Mouse (Mus musculus) intestine, embryonic 15.5 days (tissue): ENCODE measurements around the gene Fmnl2. TPM values are rescaled to one million over a fixed set of nuclear protein-coding genes. Genes with fewer than 3 reads are reported as not detected.
A peak's percentile ranks its signal among the peaks of the same experiment; 100 is the strongest.

Source experiments
- ATAC-seq: fragments of 200-750 bp; cut with Nextera tagmentation; 2 replicates; pipeline ENCODE4 v1.8.0; 2017; ENCODE audit warnings: moderate TSS enrichment, moderate library complexity
- H3K27ac ChIP-seq: fragments of 300-500 bp; sonication (generic); 2 replicates; pipeline ENCODE4 v1.5.1; 2015; ENCODE audit warnings: mild to moderate bottlenecking, inconsistent platforms
- H3K27me3 ChIP-seq: fragments of 300-500 bp; sonication (generic); replicated peaks from 2 replicates; pipeline ENCODE4 v1.6.1; 2015; ENCODE audit warnings: inconsistent platforms
- H3K36me3 ChIP-seq: fragments of 300-500 bp; sonication (generic); 2 replicates; pipeline ENCODE4 v1.6.1; 2015; ENCODE audit warnings: inconsistent platforms
- H3K4me1 ChIP-seq: fragments of 300-500 bp; sonication (generic); replicated peaks from 2 replicates; pipeline ENCODE4 v1.6.1; 2015; ENCODE audit warnings: inconsistent platforms
- H3K4me2 ChIP-seq: fragments of 300-500 bp; sonication (generic); replicated peaks from 2 replicates; pipeline ENCODE4 v1.6.1; 2015; ENCODE audit warnings: mild to moderate bottlenecking, inconsistent platforms
- H3K4me3 ChIP-seq: fragments of 300-500 bp; sonication (generic); replicated peaks from 2 replicates; pipeline ENCODE4 v1.5.1; 2015; ENCODE audit warnings: inconsistent platforms
- H3K9ac ChIP-seq: fragments of 300-500 bp; sonication (generic); 2 replicates; pipeline ENCODE4 v1.6.1; 2015; ENCODE audit warnings: inconsistent platforms
- H3K9me3 ChIP-seq: fragments of 300-500 bp; sonication (generic); 2 replicates; pipeline ENCODE4 v1.6.1; 2016; ENCODE audit warnings: inconsistent platforms
- WGBS: fragments of 180-500 bp; shearing (Covaris S2); methylation state at CpG from one replicate; pipeline ENCODE4 v1.1.7; 2015; 5-methylcytosine and 5-hydroxymethylcytosine counted together
- polyA plus RNA-seq: library from polyadenylated mRNA; unstranded; fragments of >200 nt; fragmentation: Nextera tagmentation; extraction: Ambion mirVana; gene quantifications from 2 replicates; pipeline ENCODE4 v1.2.1, GENCODE M21; 2015

Fmnl2 gene
- polyA plus RNA-seq, 1 experiment from 2014 or later: 3.6 TPM

- Histone ChIP-seq H3K9me3 (no peaks in the 10 kb centered on the region), H3K36me3 (no peaks in the 10 kb centered on the region), H3K27ac (no peak overlapping the region), H3K4me2 (no peak overlapping the region), H3K4me3 (no peak overlapping the region), H3K27me3 (no peaks in the 10 kb centered on the region), H3K9ac (no peak overlapping the region), H3K4me1 (peaks cover 14% of the 10 kb centered on the region)
- no peak for ATAC-seq
- WGBS: 64% methylated on average over 7 of the region's 7 CpGs
These were observed 106.8 kb downstream of the Fmnl2 start for GRCm38 (mm10) chr2:52964386-52964928.

- Histone ChIP-seq H3K9ac (no peak overlapping the region), H3K36me3 (no peaks in the 10 kb centered on the region), H3K9me3 (no peaks in the 10 kb centered on the region), H3K4me3 (no peak overlapping the region), H3K4me1 (no peaks in the 10 kb centered on the region; the same call in 1 of the 2 replicates), H3K27me3 (no peaks in the 10 kb centered on the region), H3K27ac (no peak overlapping the region), H3K4me2 (no peak overlapping the region)
- no peak for ATAC-seq
- WGBS: 80% methylated on average over 5 of the region's 5 CpGs
These were observed 108.6 kb downstream of the Fmnl2 start for GRCm38 (mm10) chr2:52966227-52966626.

GRCm38 (mm10) chr2:52966820-52967460 lies 109.3 kb downstream of the Fmnl2 start:
- H3K4me2 ChIP-seq: no peak overlapping the region
- H3K4me3 ChIP-seq: no peak overlapping the region
- H3K27ac ChIP-seq: no peak overlapping the region
- H3K27me3 ChIP-seq: no peaks in the 10 kb centered on the region
- no peak overlapping the region for H3K9ac ChIP-seq
- no peak for ATAC-seq
- WGBS: 82% methylated on average over 12 of the region's 12 CpGs
- no peaks in the 10 kb centered on the region; the same call in 1 of the 2 replicates for H3K4me1 ChIP-seq
- H3K9me3 ChIP-seq: no peaks in the 10 kb centered on the region
- H3K36me3 ChIP-seq: no peaks in the 10 kb centered on the region

GRCm38 (mm10) chr2:52967461-52967823 lies 109.8 kb downstream of the Fmnl2 start:
- no peaks in the 10 kb centered on the region; the same call in 1 of the 2 replicates for H3K4me1 ChIP-seq
- WGBS: 95% methylated on average over 5 of the region's 5 CpGs
- H3K4me2 ChIP-seq: no peak overlapping the region
- no peak overlapping the region for H3K27ac ChIP-seq
- ATAC-seq: no peak
- no peaks in the 10 kb centered on the region for H3K36me3 ChIP-seq
- no peak overlapping the region for H3K9ac ChIP-seq
- no peaks in the 10 kb centered on the region for H3K9me3 ChIP-seq
- H3K27me3 ChIP-seq: no peaks in the 10 kb centered on the region
- H3K4me3 ChIP-seq: no peak overlapping the region

- ATAC-seq: no peak
- no peak overlapping the region for H3K9ac ChIP-seq
- H3K9me3 ChIP-seq: no peaks in the 10 kb centered on the region
- no peaks in the 10 kb centered on the region for H3K4me1 ChIP-seq
- 86% methylated on average over 2 of the region's 2 CpGs for WGBS
- no peaks in the 10 kb centered on the region for H3K27me3 ChIP-seq
- H3K36me3 ChIP-seq: no peaks in the 10 kb centered on the region
- no peak overlapping the region for H3K4me3 ChIP-seq
- no peak overlapping the region for H3K4me2 ChIP-seq
- H3K27ac ChIP-seq: no peak overlapping the region
These were observed 111.2 kb downstream of the Fmnl2 start for GRCm38 (mm10) chr2:52968884-52969283.

GRCm38 (mm10) chr2:52974056-52974455 lies 116.4 kb downstream of the Fmnl2 start:
- H3K4me3 ChIP-seq: no peak overlapping the region
- H3K9ac ChIP-seq: no peak overlapping the region
- H3K27me3 ChIP-seq: no peaks in the 10 kb centered on the region
- H3K4me2 ChIP-seq: no peak overlapping the region
- no peak for ATAC-seq
- no peaks in the 10 kb centered on the region for H3K4me1 ChIP-seq
- 84% methylated on average over 6 of the region's 6 CpGs for WGBS
- H3K27ac ChIP-seq: no peak overlapping the region
- no peaks in the 10 kb centered on the region for H3K36me3 ChIP-seq
- no peaks in the 10 kb centered on the region for H3K9me3 ChIP-seq

GRCm38 (mm10) chr2:52974776-52975175 lies 117.1 kb downstream of the Fmnl2 start:
- Histone ChIP-seq H3K4me2 (no peak overlapping the region), H3K4me1 (peaks cover 6% of the 10 kb centered on the region), H3K4me3 (no peak overlapping the region), H3K36me3 (no peaks in the 10 kb centered on the region), H3K27me3 (no peaks in the 10 kb centered on the region), H3K27ac (no peak overlapping the region), H3K9me3 (no peaks in the 10 kb centered on the region), H3K9ac (no peak overlapping the region)
- no peak for ATAC-seq
- 64% methylated on average over 1 of the region's 1 CpGs for WGBS

GRCm38 (mm10) chr2:52977921-52978675 lies 120.4 kb downstream of the Fmnl2 start:
- Histone ChIP-seq H3K27ac (no peak overlapping the region), H3K4me3 (no peak overlapping the region), H3K9me3 (no peaks in the 10 kb centered on the region), H3K4me2 (no peak overlapping the region), H3K4me1 (peaks cover 8% of the 10 kb centered on the region), H3K9ac (no peak overlapping the region), H3K27me3 (no peaks in the 10 kb centered on the region), H3K36me3 (no peaks in the 10 kb centered on the region)
- ATAC-seq: no peak
- WGBS: 88% methylated on average over 6 of the region's 6 CpGs

GRCm38 (mm10) chr2:52978796-52979195 lies 121.1 kb downstream of the Fmnl2 start:
- WGBS: 57% methylated on average over 2 of the region's 2 CpGs
- no peaks in the 10 kb centered on the region for H3K36me3 ChIP-seq
- ATAC-seq: 0 out of 2 replicates have a peak, but pooled peaks have one; percentile 13
- H3K9me3 ChIP-seq: no peaks in the 10 kb centered on the region
- H3K4me2 ChIP-seq: no peak overlapping the region
- no peaks in the 10 kb centered on the region for H3K27me3 ChIP-seq
- no peak overlapping the region for H3K27ac ChIP-seq
- no peak overlapping the region for H3K4me3 ChIP-seq
- H3K4me1 ChIP-seq: peaks cover 8% of the 10 kb centered on the region
- H3K9ac ChIP-seq: no peak overlapping the region

- Histone ChIP-seq H3K27me3 (no peaks in the 10 kb centered on the region), H3K9ac (no peak overlapping the region), H3K4me1 (peaks cover 8% of the 10 kb centered on the region), H3K4me3 (no peak overlapping the region), H3K36me3 (no peaks in the 10 kb centered on the region), H3K9me3 (no peaks in the 10 kb centered on the region), H3K27ac (no peak overlapping the region), H3K4me2 (no peak overlapping the region)
- WGBS: 29% methylated on average over 4 of the region's 4 CpGs
- peak; percentile 65; the same call in 1 of the 2 replicates for ATAC-seq
These were observed 121.7 kb downstream of the Fmnl2 start for GRCm38 (mm10) chr2:52979280-52979763.

- H3K9me3 ChIP-seq: no peaks in the 10 kb centered on the region
- H3K4me1 ChIP-seq: peaks cover 14% of the 10 kb centered on the region
- no peak overlapping the region for H3K4me2 ChIP-seq
- H3K36me3 ChIP-seq: no peaks in the 10 kb centered on the region
- H3K9ac ChIP-seq: no peak overlapping the region
- H3K4me3 ChIP-seq: no peak overlapping the region
- no peaks in the 10 kb centered on the region for H3K27me3 ChIP-seq
- ATAC-seq: no peak
- H3K27ac ChIP-seq: no peak overlapping the region
- WGBS: 83% methylated on average over 7 of the region's 7 CpGs
These were observed 123.5 kb downstream of the Fmnl2 start for GRCm38 (mm10) chr2:52981126-52981525.

- Histone ChIP-seq H3K4me3 (no peak overlapping the region), H3K27ac (no peak overlapping the region), H3K9me3 (no peaks in the 10 kb centered on the region), H3K9ac (no peak overlapping the region), H3K27me3 (no peaks in the 10 kb centered on the region), H3K36me3 (no peaks in the 10 kb centered on the region), H3K4me2 (no peak overlapping the region), H3K4me1 (peaks cover 14% of the 10 kb centered on the region)
- 88% methylated on average over 8 of the region's 8 CpGs for WGBS
- ATAC-seq: no peak
These were observed 123.9 kb downstream of the Fmnl2 start for GRCm38 (mm10) chr2:52981595-52981994.
